Mouse (Mus musculus): Measurements from ENCODE around the gene Cdk11b.

Cdk11b gene

DNA sequence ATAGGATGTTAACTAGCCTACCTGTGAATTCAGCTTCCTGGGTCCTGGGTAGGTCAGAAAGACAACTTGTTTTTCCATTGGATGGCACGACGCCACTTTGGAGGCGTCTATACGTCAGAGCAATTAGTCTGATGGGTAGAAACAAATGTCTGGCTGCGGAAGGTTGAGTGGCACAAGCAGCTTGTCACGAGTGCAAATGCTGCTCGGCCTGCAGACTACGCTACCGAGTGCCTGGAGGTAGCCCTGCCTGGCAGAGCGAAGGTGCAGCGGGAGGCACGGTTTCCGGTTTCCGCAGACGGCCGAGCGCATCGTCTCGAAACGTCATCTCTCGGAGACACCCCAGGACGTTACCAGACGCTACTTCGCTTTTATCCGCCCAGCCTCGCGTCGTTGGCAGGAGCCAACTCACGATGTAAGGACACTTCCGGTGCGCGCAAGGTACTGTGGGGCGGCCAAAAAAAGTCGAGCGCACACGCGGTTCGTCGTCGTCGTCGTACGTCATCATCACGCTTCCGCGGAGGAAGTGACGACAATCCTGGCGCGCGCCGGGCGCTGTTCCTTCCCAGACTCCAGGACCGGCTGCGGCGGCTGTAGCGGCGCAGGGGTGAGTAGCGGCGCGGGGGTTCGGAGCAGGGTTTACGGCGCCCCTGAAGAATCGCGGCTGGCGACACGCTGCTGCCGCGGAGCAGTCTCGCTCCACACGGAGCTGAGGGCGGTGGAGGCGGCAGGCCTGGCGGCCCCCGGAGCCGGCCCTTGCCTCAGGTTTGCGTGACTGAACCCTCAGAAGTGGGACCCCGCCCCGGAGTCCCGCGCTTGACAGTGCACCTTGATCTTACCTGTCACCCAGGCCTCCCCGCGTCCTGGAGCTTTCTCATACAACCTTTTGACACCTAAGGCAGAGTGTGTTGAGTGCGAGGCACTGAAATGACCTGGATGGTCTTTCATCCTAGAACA is at the start of gene Cdk11b:
TSS of gene Cdk11b (plus strand) at position 517 of the 954 bp plus-strand sequence.
- peak; percentile 94 for DNase-seq (ENCODE audit: low read depth, low spot score)

DNA sequence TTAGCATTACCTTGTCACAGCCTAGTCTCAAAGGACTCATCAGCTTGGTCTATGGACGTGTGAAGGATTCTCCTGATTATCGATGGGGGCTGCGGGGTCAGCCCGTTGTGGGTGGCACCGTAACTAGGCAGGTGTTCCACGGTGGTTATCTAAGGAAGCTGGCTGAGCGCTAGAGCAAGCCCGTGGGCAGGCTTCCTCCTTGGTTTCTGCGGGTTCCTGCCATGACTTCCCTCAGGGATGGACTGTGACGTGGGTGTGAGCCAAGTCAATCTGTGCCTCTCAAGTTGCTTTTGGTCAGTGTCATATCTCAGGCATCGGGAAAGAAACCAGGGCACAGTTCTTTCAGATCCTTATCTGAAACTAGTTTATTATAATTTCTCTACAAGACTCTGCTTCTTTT is 49.7 kb upstream of the Cdk11b start:
- no peak for DNase-seq (ENCODE audit: low read depth, low spot score)

GRCm38 (mm10) chr4:155575521-155575920 is 49.1 kb upstream of the Cdk11b start:
- no peak for DNase-seq (ENCODE audit: low read depth, low spot score)

- no peak for DNase-seq (ENCODE audit: low read depth, low spot score)
Measured at GRCm38 (mm10) chr4:155577132-155577531, 47.5 kb upstream of the Cdk11b start.

DNA sequence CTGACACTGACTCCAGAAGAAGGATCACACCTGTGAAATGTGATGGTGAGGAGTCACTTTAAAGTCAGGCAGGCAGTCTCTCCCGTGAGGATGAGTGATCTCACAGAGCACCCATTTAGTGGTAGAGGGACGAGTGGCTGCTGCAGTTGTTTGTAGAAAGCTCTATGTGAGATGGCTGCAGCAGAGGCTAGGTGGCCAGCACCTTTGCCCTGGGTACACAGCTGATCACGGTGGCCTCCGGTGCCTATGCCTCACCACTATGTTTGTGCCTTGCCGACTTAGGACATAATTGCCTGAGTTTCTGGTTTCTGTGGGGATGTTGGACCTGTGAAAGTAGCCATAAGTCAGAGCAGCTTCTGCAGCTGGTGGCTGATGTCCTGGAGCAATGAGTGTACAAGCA is 46.9 kb upstream of the Cdk11b start:
- no peak for DNase-seq (ENCODE audit: low read depth, low spot score)

DNA sequence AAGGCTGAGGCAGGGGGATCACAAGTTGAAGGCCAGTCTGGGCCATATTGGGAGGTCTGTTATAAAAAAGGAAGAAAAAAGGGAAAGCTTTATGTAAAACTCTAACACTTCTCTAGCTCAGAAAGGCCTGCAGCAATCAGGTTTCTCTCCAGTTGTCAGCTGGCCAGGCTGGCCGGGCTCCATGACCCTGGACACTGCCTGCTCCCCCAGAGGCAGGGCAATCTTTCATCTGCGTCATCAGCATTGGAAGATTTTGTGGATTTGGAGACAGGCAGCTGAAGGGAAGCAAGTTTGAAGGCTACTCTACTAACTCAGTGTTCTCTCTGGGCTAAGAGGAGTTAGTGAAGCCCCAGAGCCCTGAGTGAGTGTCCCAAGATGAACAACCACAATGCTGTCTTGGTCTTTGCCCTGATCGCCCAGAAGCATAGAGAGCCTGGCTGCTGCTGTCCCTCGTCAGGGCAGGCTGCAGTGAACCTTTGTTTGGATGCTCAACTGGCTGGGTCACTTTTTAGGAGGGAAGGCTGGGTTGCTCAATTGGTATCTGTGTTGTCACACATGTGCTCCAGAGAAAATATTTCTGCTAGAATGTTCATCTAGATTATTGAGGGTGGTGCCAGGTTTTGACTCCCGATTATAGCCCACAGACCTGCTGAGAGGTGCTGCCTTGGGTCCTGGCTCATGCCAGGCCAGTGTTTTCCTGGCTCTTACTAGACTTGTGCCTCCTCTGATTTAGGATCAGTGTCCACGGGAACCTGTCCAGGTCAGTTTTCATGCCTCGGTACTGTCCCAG is 46.1 kb upstream of the Cdk11b start:
- DNase-seq (ENCODE audit: low read depth, low spot score): no peak

DNA sequence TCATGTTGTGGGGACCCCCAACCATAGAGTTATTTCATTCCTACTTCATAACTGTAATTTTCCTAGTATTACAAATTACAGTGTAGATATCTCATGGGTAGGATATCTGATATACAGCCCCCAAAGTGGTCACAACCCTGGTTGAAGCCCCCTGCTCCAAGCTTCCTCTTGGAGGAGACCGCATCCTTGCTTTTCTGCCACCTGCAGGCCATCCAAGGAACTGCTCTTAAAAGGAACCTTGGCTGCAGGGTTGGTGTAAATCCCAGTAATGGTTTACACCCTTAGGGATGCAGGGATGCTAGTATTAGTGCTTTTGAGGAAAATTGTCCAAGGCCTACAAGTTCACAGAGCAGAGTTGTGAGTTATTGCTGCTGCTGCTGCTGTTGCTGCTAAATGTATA is 44.2 kb upstream of the Cdk11b start:
- DNase-seq (ENCODE audit: low read depth, low spot score): no peak

DNA sequence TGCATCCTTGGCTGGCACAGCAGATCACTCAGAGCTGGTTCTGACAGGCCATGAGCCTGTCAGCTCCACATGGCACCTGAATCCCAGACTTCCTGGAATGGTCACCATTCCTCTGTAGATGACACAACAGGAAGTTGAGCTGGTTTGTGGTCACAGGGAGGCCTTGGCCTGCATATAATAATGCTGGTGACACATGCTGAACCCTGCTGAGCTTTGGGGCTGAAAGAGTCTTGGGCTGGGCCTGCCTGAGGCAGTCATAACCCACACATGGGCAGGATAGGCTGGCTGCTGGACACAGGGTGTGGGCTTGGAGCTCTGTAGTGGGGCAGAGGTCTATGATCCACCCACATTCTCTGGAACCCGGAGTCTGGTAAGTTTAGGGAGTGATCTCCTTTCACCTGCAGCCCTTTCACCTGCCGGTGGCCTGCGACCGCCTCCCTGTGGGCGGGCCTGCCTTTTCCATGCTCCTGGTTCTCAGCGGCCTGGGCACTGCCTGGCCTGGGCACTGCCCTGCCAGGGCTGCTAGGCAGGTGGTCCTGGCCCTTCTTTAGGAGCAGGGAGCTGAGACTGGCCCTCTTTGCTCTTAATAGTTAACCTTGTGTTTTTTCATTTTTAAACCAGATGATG is 42.3 kb upstream of the Cdk11b start:
- DNase-seq (ENCODE audit: low read depth, low spot score): no peak

DNA sequence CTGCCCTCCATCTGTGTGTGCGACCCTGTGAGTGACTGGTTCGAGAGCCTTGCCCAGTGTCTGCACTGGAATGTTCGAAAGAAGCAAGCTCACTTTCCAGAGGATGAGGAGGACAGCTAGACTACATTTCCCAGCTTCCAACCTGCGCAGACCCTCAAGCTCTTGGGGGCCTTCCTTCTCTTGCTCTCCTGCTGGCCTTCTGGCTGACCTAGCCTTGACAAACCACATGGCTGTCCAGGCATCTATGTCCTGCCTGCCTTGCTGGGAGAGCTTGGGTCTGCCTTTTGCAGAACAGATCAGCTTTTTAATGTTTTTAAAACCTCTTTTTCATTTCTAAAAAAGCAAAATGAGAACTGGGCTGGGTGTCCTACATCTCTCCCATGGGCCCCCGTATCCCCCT is 35.3 kb upstream of the Cdk11b start:
- no peak for DNase-seq (ENCODE audit: low read depth, low spot score)

DNA sequence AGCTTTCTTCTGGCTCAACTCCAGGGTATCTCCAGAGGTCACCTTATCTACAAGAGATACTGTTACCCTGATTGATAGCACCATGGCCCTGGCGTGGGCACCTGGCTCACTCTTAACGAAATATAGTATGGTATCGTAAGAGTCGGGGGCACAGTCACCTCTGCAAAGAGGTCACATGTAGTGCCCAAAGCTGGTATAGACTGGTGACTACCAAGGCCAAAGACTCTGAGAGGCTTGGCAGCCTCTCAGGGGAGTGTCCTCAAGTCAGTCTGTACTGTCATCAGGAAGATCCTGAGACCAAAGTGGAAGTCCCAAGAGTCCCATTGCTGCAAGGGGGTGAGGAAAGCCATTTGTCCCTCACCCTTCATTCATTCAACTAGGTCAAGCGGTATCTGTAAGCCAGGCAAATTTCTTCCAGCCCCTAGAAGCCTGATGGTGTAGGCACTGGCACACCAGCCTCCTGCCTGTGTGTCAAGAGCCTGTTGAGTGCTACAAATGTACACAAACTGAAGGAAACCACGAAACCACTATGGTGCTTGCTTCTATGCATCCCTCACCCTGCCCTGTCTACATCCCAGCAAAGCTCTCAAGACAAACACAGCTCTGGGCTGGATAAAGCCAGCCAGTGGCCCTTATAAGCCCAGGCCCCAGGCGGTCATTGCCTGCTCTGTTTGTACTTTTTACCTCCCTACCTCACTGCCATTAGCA is 33.5 kb upstream of the Cdk11b start:
- DNase-seq (ENCODE audit: low read depth, low spot score): no peak

GRCm38 (mm10) chr4:155593780-155594179 is 30.9 kb upstream of the Cdk11b start:
- DNase-seq (ENCODE audit: low read depth, low spot score): no peak

- DNase-seq (ENCODE audit: low read depth, low spot score): no peak
Measured at GRCm38 (mm10) chr4:155595777-155596176, 28.9 kb upstream of the Cdk11b start.

- no peak for DNase-seq (ENCODE audit: low read depth, low spot score)
Measured at GRCm38 (mm10) chr4:155596606-155597005, 28.0 kb upstream of the Cdk11b start.

DNA sequence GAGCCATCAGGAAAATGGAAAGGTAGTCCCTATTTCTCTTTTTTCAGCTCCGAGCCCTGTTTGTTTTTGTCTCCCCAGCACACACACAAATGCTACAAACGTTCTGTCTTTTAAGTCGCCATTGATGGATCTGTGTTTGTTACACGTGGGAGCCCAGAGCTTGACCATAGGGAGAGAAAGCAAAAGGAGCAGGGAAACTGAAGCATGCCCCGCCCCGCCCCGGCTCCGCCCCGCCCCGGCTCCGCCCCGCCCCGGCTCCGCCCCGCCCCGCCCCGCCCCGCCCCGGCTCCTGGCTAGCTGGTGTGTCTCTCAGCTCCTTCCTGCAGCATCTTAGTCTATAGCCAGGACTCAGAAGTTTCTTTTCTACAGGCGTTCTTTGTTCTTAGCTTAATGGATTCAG is 26.1 kb upstream of the Cdk11b start:
- no peak for DNase-seq (ENCODE audit: low read depth, low spot score)

GRCm38 (mm10) chr4:155599901-155600825 is 24.5 kb upstream of the Cdk11b start:
- DNase-seq (ENCODE audit: low read depth, low spot score): no peak

- DNase-seq (ENCODE audit: low read depth, low spot score): peak; percentile 93
Measured at GRCm38 (mm10) chr4:155601091-155601996, 23.3 kb upstream of the Cdk11b start, which contains the start of gene Slc35e2. Gene Slc35e2 (plus strand): TSS chr4:155601416.

DNA sequence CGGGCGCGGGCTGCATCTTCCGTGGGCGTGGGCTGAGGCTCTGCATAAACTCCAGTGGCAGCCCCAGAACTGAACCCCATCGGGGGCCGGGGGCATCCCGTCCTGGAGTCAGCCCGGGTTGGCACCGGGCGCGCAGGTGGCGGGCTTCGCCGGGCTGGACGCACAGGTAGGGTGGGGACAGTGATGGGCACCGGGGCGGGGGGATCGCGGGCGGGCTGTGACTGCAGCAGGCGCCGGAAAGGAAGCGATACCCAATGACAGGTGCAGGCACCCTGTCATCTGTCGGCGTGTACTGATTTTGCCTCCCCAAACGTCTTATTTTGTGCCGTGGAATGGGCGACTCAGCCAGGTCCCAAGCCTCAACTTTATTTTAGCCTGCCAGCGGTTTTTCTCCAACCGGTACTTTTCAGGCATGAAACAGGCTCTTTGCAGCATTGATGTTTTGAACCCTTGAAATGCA is 22.6 kb upstream of the Cdk11b start:
- DNase-seq (ENCODE audit: low read depth, low spot score): no peak

DNA sequence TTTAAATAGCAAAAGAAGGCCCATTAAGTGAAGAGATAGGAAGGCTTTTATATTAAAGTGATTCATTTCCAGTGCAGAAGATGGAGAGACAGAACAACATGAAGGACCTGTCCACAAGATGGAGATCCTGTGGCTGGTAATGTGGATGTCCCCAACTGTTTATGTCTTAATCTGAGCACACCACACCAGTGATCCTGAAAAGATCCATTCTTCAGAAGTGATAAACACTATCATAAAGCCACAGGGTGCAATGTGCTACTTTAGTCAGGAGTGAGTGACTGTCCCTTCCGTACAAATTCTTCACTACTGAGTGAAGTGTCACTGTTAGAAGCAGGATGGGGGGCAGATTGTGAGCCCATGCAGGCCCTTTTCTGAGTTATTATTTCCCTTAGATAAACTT is 21.9 kb upstream of the Cdk11b start:
- no peak for DNase-seq (ENCODE audit: low read depth, low spot score)

DNA sequence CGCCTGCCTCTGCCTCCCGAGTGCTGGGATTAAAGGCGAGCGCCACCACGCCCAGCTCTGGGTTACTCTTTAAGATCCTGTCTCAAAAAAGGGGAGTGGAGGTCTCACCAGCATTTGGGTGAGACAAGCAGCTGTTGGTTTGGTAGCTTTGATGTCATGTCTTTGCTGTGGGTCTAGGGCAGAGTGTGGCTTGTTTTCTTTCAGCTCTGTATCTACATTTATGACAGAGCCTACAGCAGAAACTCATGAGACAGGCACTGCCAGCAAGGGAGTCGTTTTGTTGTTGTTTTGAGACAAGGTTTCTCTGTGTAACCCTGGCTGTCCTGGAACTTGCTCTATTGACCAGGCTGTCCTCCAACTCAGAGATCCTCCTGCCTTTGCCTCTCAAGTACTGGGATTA is 20.9 kb upstream of the Cdk11b start:
- no peak for DNase-seq (ENCODE audit: low read depth, low spot score)
